8 mouse cellular contexts compared by ENCODE assay signal in genomic region chr12:8059576-8059975, GRCm38 (mm10).
DNase-seq lines count a peak whose midpoint lies in the region.

No protein-coding gene starts in this region.

- DNase-seq in gastrocnemius, adult 18-20 months (ENCODE audit: low spot score), result peak; percentile 51
- DNase-seq in gastrocnemius, postnatal 25 days, result no peak
- DNase-seq in MEL-GATA-1-ER (ENCODE audit: extremely low read depth, low read depth), result peak; percentile 12
- DNase-seq in cerebellum, adult 11-12 months, result peak; percentile 12
- DNase-seq in frontal cortex, postnatal 14 days (ENCODE audit: low spot score in 2 of 2), result peak; percentile 10 to 63
- peak; percentile 81 for DNase-seq in layer of hippocampus, adult 9-10 months (ENCODE audit: low spot score)
- DNase-seq in lung, postnatal 36 days, result peak; percentile 86
- peak; percentile 22 to 67 for DNase-seq in spleen, postnatal 10 days (ENCODE audit: low spot score in 2 of 2)
